Mouse (Mus musculus) small intestine, adult 2 months (tissue): ENCODE results near the gene Ptbp3.

Source experiments
- CTCF ChIP-seq: fragments of 200-500 bp; IDR thresholded peaks from 2 replicates; pipeline ENCODE4 v1.5.1; 2012; ENCODE audit warnings: low read depth, mild to moderate bottlenecking, control low read depth, inconsistent platforms, low read length, moderate library complexity, mixed read lengths; ENCODE audit not compliant: insufficient replicate concordance, insufficient read length; ENCODE audit errors: extremely low read depth
- POLR2A ChIP-seq: fragments of 200-500 bp; IDR thresholded peaks from 2 replicates; pipeline ENCODE4 v1.6.1; 2012; ENCODE audit warnings: low read depth, mild to moderate bottlenecking, control low read depth, inconsistent platforms, low read length, moderate library complexity

GRCm38 (mm10) chr4:59510321-59510720, 38.8 kb downstream of the Ptbp3 start:
- TF ChIP-seq CTCF (no peak), POLR2A (no peak)
